Mouse (Mus musculus): ENCODE results near the gene Fbln2.
A peak's percentile ranks its signal among the peaks of the same experiment; 100 is the strongest.

The Fbln2 gene

GRCm38 (mm10) chr6:91231523-91231922 is 19.3 kb downstream of the Fbln2 start:
- DNase-seq = no peak

- no peak for DNase-seq
Observed at GRCm38 (mm10) chr6:91233011-91233410, 20.8 kb downstream of the Fbln2 start.

GRCm38 (mm10) chr6:91233424-91234015 is 21.3 kb downstream of the Fbln2 start:
- DNase-seq = no peak

GRCm38 (mm10) chr6:91236006-91236405 is 23.8 kb downstream of the Fbln2 start:
- DNase-seq = no peak

GRCm38 (mm10) chr6:91236429-91236828 is 24.2 kb downstream of the Fbln2 start:
- no peak for DNase-seq

- no peak for DNase-seq
Observed at GRCm38 (mm10) chr6:91237273-91237672, 25.0 kb downstream of the Fbln2 start.

- no peak for DNase-seq
Observed at GRCm38 (mm10) chr6:91240537-91240936, 28.3 kb downstream of the Fbln2 start.

GRCm38 (mm10) chr6:91240964-91241363 is 28.7 kb downstream of the Fbln2 start:
- DNase-seq = no peak

GRCm38 (mm10) chr6:91243395-91243794 is 31.1 kb downstream of the Fbln2 start:
- no peak for DNase-seq

GRCm38 (mm10) chr6:91244331-91244730 is 32.1 kb downstream of the Fbln2 start:
- no peak for DNase-seq

- DNase-seq = no peak
Observed at GRCm38 (mm10) chr6:91245331-91245730, 33.1 kb downstream of the Fbln2 start.

GRCm38 (mm10) chr6:91247343-91247742 is 35.1 kb downstream of the Fbln2 start:
- DNase-seq = no peak

- no peak for DNase-seq
Observed at GRCm38 (mm10) chr6:91248627-91249026, 36.4 kb downstream of the Fbln2 start.

- DNase-seq = no peak
Observed at GRCm38 (mm10) chr6:91249797-91250196, 37.5 kb downstream of the Fbln2 start.

- no peak for DNase-seq
Observed at GRCm38 (mm10) chr6:91259440-91260120, 47.3 kb downstream of the Fbln2 start.

GRCm38 (mm10) chr6:91260347-91260986 is 48.2 kb downstream of the Fbln2 start:
- no peak for DNase-seq

GRCm38 (mm10) chr6:91260987-91261367 is 48.7 kb downstream of the Fbln2 start:
- no peak for DNase-seq

- DNase-seq = no peak
Observed at GRCm38 (mm10) chr6:91265616-91266015, 53.4 kb downstream of the Fbln2 start.

GRCm38 (mm10) chr6:91266647-91267046 is 54.4 kb downstream of the Fbln2 start:
- DNase-seq = no peak

GRCm38 (mm10) chr6:91268318-91268717 is 56.1 kb downstream of the Fbln2 start:
- no peak for DNase-seq

- DNase-seq = peak; percentile 64
Observed at GRCm38 (mm10) chr6:91277549-91277948, 65.3 kb downstream of the Fbln2 start.

GRCm38 (mm10) chr6:91278302-91278701 is 66.0 kb downstream of the Fbln2 start:
- DNase-seq = no peak

- DNase-seq = no peak
Observed at GRCm38 (mm10) chr6:91279477-91279876, 67.2 kb downstream of the Fbln2 start.

GRCm38 (mm10) chr6:91281206-91281605 is 69.0 kb downstream of the Fbln2 start:
- peak; percentile 91 for DNase-seq

Data from kidney, adult 18-20 months (tissue).